Mouse (Mus musculus): ENCODE results near the gene Nrcam. TPM values are rescaled to one million over a fixed set of nuclear protein-coding genes. Genes with fewer than 3 reads are reported as not detected.
A peak's percentile ranks its signal among the peaks of the same experiment; 100 is the strongest.
"Not testable (repeated sequence)": the region's sequence is repeated elsewhere in the genome, so short reads cannot be mapped to it uniquely, and the experiment has no call there.

Nrcam gene
- total RNA-seq (2015) (not detected in 2 replicates), total RNA-seq (2017) (not detected in 2 replicates)

DNA sequence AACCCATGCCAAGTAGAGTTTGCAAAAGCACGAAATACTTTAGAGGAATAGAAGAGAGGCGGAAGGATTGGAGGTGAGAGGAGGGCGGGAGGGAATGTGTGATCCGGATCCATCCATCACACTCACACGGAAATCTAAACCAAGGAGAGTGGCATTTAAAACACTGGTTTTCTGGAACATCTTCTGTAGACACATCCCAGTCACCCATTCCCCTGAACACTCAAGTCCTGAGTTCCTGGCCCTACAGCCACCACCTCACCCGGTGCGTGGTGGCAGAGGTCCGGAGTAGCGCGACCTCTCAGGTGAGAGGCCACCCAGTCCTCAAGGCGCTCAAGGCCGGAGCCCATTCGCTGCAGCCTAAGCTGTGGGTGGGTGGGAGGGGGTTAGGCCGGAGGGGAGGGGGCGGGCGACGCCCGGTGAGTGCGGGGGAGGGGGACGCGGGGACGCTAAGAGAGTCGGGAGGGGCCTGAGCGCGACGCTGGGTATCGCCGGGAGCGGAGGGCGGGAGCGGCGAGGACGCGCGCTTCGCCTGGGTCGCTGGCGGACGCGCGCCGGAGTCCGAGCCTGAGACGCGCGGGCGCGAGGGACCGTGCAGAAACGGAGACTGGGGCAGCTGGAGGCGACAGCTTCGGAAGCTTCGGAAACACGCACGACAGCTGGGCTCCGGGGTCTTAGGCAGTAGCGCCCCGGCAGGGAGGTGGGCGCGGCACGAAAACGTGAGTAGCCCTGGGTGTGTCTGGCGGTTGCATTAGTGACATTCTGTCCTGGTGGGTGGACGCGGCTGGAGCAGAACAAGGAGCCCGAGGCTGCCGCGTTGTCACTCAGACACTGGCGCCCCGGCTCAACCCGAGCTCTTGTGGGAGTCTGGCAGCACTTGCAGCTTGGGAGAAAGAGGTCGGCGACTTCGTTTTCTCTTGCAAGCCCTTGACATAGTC, at the start of gene Nrcam:
Nrcam (plus strand) TSS at position 505 of the 935 bp plus-strand sequence.
- ATAC-seq (ENCODE audit: poor library complexity, severe bottlenecking), result peak; percentile 30; the same call in 1 of the 2 replicates

GRCm38 (mm10) chr12:44280147-44280546, 48.5 kb upstream of the Nrcam start:
- not testable (repeated sequence) for ATAC-seq (ENCODE audit: poor library complexity, severe bottlenecking)

- ATAC-seq (ENCODE audit: poor library complexity, severe bottlenecking), result no peak
Measured at GRCm38 (mm10) chr12:44281534-44281933, 47.2 kb upstream of the Nrcam start.

- peak; percentile 37 for ATAC-seq (ENCODE audit: poor library complexity, severe bottlenecking)
Measured at GRCm38 (mm10) chr12:44283378-44283777, 45.3 kb upstream of the Nrcam start.

GRCm38 (mm10) chr12:44286992-44287391, 41.7 kb upstream of the Nrcam start:
- ATAC-seq (ENCODE audit: poor library complexity, severe bottlenecking), result peak; percentile 44

- peak; percentile 86 for ATAC-seq (ENCODE audit: poor library complexity, severe bottlenecking)
Measured at GRCm38 (mm10) chr12:44292281-44292680, 36.4 kb upstream of the Nrcam start.

- ATAC-seq (ENCODE audit: poor library complexity, severe bottlenecking), result no peak
Measured at GRCm38 (mm10) chr12:44300793-44301192, 27.9 kb upstream of the Nrcam start.

DNA sequence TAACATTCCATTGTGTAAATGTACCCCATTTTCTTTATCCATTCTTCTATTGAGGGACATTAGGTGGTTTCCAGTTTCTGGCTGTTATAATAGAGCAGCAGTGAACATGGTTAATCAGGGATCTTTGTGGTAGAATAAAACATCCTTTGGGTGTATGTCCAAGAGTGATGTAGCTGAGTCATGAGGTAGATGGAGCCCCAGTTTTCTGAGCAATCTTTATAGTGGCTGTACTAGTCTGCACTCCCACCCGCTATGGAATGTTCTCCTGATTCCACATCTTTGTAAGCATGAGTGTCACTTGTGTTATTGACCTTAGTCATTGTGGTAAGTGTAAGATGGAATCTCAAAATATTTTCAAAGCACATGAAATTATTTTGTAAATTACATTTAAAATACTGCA, 24.7 kb upstream of the Nrcam start:
- ATAC-seq (ENCODE audit: poor library complexity, severe bottlenecking), result no peak

DNA sequence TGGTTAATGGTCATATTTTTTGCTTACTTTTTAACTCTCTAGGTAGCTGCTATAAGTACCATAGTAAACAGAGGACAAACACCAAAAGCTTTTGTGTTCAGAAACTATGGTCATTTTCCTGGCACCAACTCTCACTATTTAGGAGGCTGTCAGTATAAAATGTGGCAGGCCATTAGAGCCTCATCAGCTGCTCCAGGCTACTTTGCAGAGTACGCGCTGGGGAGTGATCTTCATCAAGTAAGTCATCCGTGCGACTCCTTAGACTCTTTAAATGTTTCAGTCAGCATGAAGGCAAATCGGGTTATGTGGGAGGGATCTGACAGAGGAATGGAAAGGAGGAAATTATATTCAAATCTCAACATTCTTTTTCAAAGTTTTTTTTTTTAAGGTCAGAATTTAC, 23.8 kb upstream of the Nrcam start:
- no peak for ATAC-seq (ENCODE audit: poor library complexity, severe bottlenecking)

- ATAC-seq (ENCODE audit: poor library complexity, severe bottlenecking), result no peak
Measured at GRCm38 (mm10) chr12:44308221-44308620, 20.5 kb upstream of the Nrcam start.

GRCm38 (mm10) chr12:44315212-44315611, 13.5 kb upstream of the Nrcam start:
- no peak for ATAC-seq (ENCODE audit: poor library complexity, severe bottlenecking)

DNA sequence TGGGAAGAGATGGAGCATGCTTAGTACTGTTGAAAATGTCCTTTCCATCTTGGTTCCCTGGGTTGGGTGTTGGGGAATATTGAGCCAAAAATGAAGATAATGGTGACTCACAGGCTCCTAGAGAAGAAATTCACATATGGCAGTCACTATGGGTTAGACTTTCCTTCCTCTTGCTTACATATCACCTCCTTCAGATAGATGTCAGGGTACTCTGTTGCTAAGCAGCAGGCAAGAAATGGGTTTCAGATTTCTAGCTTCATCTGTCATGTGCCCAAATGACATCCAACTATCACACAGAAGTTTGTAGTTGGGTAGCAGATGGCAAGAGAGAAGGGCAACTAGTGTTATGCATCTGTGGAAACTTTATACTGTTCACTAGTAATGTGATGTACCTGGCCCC, 3.6 kb upstream of the Nrcam start:
- no peak for ATAC-seq (ENCODE audit: poor library complexity, severe bottlenecking)

DNA sequence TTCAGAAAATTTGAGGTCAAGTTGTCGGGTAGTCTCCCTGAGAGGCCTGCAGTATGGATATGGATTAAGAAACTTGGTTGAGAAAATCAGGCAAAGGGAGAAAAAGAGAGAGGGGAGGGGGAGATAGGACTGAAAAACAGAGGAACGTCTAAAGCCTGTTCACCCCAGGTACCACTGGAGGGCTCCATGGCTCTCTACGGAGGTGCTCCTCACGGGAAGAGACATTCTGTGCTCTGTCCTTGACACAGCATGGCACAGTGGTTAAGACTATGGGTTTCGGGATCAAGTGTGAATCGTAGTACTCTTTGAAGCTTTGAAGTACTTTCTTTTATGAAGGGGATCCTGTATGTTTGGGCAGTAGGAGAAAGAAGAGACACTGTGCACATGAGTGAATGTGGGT, 1.2 kb upstream of the Nrcam start:
- no peak for ATAC-seq (ENCODE audit: poor library complexity, severe bottlenecking)

DNA sequence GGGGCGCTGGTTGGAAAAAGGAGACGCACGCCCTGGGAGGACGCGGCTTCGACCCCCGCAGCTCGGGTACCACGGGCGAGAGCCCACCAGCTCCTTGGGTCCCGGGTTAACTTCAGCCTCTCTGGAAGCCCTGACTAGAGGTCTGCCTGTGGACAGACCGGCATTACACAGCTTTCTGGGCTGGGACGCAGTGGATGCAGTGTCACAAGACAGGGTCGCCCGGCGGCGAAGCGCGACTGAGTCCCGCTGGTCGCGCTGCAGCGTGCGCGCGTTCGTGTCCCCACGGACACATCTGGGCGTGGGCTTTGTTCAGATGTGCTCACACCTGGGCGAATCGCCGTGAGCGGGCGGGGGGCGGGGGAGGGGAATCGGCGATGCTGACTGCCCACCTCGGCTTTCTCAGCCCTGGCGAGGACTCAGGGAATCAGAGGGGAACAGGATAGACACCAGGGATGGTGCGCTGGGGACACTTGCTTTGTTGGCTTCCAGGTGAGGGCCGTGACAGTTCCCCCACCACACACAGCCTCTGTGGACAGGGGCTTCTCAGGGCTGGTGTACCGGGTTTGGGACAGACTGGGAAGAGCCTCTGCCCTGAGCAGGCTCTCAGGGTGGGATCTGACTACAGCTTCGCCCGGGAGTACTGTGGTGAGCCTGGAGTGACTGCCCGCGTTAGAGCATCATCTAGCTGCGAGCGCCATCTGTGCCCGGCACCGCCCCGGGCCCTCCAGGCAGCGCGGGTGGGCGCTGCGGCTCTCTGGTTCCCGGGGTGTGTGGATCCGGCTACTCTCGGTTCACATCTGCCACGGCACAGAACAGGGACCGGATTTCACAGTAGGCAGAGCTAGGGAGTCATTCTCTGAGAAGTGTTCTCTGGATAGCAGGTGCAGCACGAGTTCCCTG, 881 bp downstream of the Nrcam start:
- ATAC-seq (ENCODE audit: poor library complexity, severe bottlenecking), result no peak

- no peak for ATAC-seq (ENCODE audit: poor library complexity, severe bottlenecking)
Measured at GRCm38 (mm10) chr12:44330216-44330719, 1.6 kb downstream of the Nrcam start.

DNA sequence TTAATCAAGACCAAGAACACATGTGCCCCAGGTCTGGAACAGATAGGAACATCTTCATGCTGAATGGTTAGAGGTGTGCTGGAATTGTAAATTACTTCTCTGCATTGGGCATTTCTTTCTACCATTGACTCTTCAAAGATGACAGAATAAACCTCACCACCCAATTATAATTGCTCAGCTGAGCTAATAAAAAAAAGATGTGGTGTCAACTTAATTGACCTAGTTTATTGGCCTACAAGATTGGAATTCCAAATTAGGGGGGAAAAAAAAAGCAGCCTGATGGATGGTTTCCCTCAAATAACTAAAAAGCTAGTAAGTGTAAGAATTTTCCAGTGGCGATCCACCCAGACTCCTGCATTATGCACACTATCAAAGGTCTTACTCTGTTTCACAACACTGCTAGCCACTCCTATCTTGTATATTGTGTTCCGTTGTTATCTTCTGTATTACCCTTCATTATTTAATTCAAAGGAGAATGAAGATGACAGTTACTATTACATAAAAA, 8.5 kb downstream of the Nrcam start:
- ATAC-seq (ENCODE audit: poor library complexity, severe bottlenecking), result no peak

- ATAC-seq (ENCODE audit: poor library complexity, severe bottlenecking), result no peak
Measured at GRCm38 (mm10) chr12:44338195-44338622, 9.5 kb downstream of the Nrcam start.

- ATAC-seq (ENCODE audit: poor library complexity, severe bottlenecking), result no peak
Measured at GRCm38 (mm10) chr12:44344075-44344474, 15.4 kb downstream of the Nrcam start.

DNA sequence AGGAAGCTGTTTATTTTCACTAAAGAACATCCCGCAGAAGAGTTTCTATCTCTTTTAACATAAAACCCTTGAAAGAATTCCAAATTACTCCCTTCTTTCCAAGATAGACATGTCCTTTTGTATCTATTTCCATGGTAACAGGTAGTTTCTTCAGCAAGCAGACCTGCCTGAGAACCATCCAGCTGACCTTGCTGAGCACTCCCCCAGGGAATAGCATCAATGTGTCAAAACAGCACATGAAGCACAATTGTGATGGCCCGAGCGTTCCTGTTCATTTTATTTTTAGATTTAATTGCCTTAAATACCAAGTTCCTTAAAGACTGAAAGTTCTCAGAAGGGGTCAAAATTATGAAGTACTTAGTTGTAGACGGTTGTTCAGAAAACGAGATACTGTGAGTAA, 16.6 kb downstream of the Nrcam start:
- ATAC-seq (ENCODE audit: poor library complexity, severe bottlenecking), result no peak

- ATAC-seq (ENCODE audit: poor library complexity, severe bottlenecking), result no peak
Measured at GRCm38 (mm10) chr12:44346143-44346542, 17.5 kb downstream of the Nrcam start.

DNA sequence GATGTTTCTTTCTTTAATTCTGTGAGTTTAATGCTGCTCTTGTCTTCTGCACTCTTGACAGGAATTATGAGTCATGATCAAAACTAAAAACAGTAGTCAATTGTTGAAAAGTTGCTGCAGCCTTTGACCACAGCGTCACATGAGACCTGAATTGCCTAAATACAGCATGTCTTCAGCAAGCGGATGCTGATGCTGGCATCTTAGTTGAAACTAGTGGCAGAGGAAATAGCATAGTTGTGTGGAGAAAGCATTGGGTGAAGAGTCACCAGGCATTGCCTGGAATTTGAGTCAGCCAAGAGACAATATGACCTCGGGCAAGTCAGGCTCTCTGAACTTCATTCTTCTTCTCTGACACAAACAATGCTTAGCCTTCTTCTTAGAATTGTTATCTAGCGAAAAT, 26.4 kb downstream of the Nrcam start:
- no peak for ATAC-seq (ENCODE audit: poor library complexity, severe bottlenecking)

All from megakaryocyte, adult 5-6 weeks (primary cell).